Mouse (Mus musculus) brain, embryonic 14.5 days (tissue): ENCODE data around the gene Ctxn2. TPM values are rescaled to one million over a fixed set of nuclear protein-coding genes. Genes with fewer than 3 reads are reported as not detected.

Experiments used
- DNase-seq: peaks from one replicate; pipeline ENCODE4 v3.0.0-alpha.2; 2011; ENCODE audit warnings: low read depth
- CTCF ChIP-seq: fragments of 200-500 bp; IDR thresholded peaks from 2 replicates; pipeline ENCODE4 v1.5.1; 2012; ENCODE audit warnings: inconsistent platforms, mild to moderate bottlenecking, moderate library complexity, borderline replicate concordance; ENCODE audit not compliant: insufficient read depth, insufficient read length; ENCODE audit errors: extremely low read depth
- POLR2A ChIP-seq: fragments of 200-500 bp; IDR thresholded peaks from 2 replicates; pipeline ENCODE4 v1.6.1; 2012; ENCODE audit warnings: mild to moderate bottlenecking, inconsistent platforms, borderline replicate concordance; ENCODE audit not compliant: poor library complexity, insufficient read depth, insufficient read length, severe bottlenecking; ENCODE audit errors: extremely low read depth
- polyA plus RNA-seq: library from polyadenylated mRNA; depleted of rRNA; stranded (reverse); fragments of >200 nt; gene quantifications from 2 replicates; pipeline ENCODE4 v1.2.3, GENCODE M21; 2012; rRNA removed

Gene Ctxn2
- polyA plus RNA-seq, 1 experiment = 3.1 TPM

DNA sequence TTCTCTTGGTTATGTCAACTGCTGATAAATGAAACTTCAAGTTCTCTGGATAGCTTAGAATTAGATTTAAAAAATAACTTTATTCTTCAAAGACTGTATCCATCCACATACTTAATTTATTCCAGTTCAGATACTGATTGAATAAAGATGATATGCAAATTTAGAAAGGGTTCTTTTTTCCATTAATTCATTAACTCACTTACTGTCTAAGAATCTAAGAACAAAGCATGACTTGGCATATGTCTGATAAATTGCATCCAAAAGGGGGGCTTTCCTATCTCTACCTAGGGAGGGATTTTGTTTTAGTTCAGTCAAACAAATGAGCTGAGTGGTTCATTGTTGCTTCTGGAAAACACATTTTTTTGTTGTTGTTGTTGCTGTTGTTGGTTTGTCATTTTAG, 5.8 kb downstream of the Ctxn2 start:
- TF ChIP-seq CTCF = no peak
- TF ChIP-seq POLR2A = no peak
- peak; percentile 52 for DNase-seq

DNA sequence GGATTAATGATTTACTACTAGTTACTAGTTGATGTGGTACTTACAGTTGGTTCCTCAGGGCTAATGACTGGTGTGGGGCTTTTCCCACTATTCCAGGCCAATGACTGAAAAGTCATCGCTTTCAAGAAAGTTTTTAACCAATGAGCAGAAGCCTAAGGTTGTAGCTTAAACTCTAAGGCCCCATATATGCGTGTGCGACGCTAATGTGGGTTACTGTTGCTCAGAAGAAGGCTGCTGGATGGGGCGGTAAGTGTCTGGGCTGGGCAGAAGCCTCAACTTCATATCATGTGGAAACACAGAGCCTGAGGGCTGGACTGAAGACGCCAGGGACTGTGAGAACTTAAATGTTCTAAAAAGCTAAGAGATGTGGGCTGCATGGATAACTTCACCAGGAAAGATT, 15.9 kb downstream of the Ctxn2 start, which contains the start of gene Slc12a1:
TSS of gene Slc12a1 (plus strand) at position 118 of the 400 bp plus-strand sequence.
- TF ChIP-seq CTCF = no peak
- TF ChIP-seq POLR2A = no peak
- DNase-seq = no peak

- TF ChIP-seq CTCF (no peak), POLR2A (no peak)
- DNase-seq = no peak
Measured at GRCm38 (mm10) chr2:125154294-125154693, 17.8 kb downstream of the Ctxn2 start.

GRCm38 (mm10) chr2:125155504-125155903, 19.0 kb downstream of the Ctxn2 start:
- no peak for TF ChIP-seq POLR2A
- no peak for TF ChIP-seq CTCF
- DNase-seq = peak; percentile 27

GRCm38 (mm10) chr2:125162012-125162470, 25.5 kb downstream of the Ctxn2 start:
- peak; percentile 75 for DNase-seq
- TF ChIP-seq POLR2A (no peak), CTCF (no peak)

DNA sequence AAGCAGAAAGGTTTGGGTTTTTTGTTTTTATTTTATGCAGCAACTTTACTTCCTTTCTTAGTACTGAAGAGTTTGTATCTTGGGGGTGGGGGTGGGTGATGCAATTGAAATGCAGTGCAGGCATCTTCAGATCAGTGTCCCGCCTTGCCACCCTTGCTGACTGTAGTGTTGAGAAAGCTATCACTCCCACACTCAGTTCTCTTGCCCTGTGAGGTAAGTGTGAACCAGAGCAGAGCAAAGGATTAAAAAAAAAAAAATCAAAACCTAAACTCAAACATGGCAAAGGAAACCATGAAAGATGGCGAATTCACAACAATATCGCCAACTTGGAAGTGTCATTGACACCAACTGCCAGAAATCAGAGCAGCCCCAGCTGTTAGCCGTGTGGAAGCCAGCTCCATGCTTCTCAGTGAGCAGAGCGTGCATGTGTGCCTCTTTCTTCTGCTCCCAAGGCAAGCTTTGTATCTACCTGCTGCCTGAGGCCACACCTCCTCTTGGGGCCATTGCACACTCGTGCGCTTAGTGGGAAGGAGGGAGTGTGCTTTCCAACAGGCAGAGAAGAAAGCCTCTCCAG, 41.8 kb downstream of the Ctxn2 start:
- DNase-seq = peak; percentile 79
- TF ChIP-seq POLR2A = no peak
- no peak for TF ChIP-seq CTCF

- peak; percentile 35 for DNase-seq
- TF ChIP-seq POLR2A (no peak), CTCF (no peak)
Measured at GRCm38 (mm10) chr2:125187904-125188303, 51.4 kb downstream of the Ctxn2 start.

- DNase-seq = peak; percentile 79
- TF ChIP-seq POLR2A = no peak
- TF ChIP-seq CTCF = peak; percentile 86
Measured at GRCm38 (mm10) chr2:125189197-125189596, 52.7 kb downstream of the Ctxn2 start.

DNA sequence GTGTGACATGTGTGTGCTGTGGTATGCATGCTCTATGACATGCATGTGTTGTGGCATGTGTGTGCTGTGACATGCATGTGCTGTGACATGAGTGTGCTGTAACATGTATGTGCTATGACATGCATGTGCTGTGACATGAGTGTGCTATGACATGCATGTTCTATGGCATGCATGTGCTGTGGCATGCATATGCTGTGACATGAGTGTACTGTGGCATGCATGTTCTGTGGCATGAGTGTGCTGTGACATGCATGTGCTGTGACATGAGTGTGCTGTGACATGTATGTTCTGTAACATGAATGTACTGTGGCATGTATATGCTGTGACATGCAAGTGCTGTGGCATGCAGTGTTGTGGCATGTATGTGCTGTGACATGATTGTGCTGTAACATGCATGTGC, 56.4 kb downstream of the Ctxn2 start:
- no peak for DNase-seq
- TF ChIP-seq POLR2A (no peak), CTCF (no peak)

DNA sequence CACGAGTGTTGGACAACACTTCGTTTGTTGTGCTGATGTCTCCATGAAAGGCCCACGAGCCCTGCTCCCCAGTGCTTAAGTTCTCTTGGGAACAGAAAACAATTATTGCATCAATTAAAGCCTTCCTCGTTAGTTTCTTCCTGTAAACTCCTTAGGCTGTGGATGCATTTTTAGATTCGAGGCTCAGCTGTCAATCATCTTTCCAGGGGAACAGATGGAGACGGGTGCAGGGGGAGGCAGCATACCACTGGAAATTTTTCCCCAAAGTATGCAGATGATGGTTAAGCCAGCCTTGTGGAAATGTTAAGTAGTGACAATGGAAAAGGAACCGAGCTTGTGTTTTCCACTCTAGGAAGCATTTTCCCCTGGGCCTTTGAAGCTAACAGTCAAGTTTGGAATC, 60.3 kb downstream of the Ctxn2 start:
- DNase-seq = peak; percentile 35

More for the DNA sequence above, 60.3 kb downstream of the Ctxn2 start:
- no peak for TF ChIP-seq CTCF
- no peak for TF ChIP-seq POLR2A

Other genes starting within 250 kb of the Ctxn2 start
- gene Slc24a5, start 68.6 kb upstream of the Ctxn2 start, polyA plus RNA-seq = 1.4 and 1.5 TPM in 2 replicates
- gene Myef2, start 13.0 kb upstream of the Ctxn2 start, polyA plus RNA-seq = 153 and 175 TPM in 2 replicates
- 0.04 and 0.11 TPM in 2 replicates for gene Slc12a1, start 15.8 kb downstream of the Ctxn2 start, polyA plus RNA-seq
- 57.0 and 77.4 TPM in 2 replicates for gene Dut, start 110.5 kb downstream of the Ctxn2 start, polyA plus RNA-seq